Mouse (Mus musculus): Measurements from ENCODE around the gene Gtpbp3.

DNA sequence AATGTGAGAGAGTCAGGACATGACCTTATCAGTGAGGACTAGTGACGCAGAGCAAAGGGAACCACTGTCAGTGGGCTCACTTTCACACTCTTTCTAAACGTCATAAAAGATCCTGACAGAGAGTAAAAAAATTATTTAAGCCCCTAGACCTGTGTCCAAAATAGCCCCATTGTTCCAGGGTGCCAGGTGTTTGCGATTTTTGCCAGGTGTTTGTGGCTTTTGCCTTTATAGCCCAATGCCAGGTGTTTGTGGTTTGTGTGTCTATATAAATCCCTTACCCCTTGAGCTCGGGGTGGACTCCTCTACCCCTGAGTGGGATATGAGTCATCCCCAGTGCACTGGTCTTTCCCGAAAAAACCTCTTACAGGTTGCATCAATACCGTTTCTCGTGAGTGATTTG, 42.8 kb upstream of the Gtpbp3 start:
- no peak for TF ChIP-seq CTCF (IDR thresholded peaks at IDR 0.05 in 2 of 3, conservative IDR thresholded peaks at IDR 0.05 in 1 of 3; ENCODE audit: control insufficient read depth in 1 of 3, insufficient read depth in 1 of 3, low read depth in 2 of 3, low read length in 3 of 3, poor library complexity in 1 of 3, severe bottlenecking in 1 of 3)
- TF ChIP-seq POLR2AphosphoS5 (IDR thresholded peaks at IDR 0.05; ENCODE audit: borderline replicate concordance, low read depth, low read length): no peak
- TF ChIP-seq MEF2A (IDR thresholded peaks at IDR 0.05; ENCODE audit: extremely low read depth, insufficient replicate concordance, low read depth, low read length, poor library complexity, severe bottlenecking): no peak
- no peak for TF ChIP-seq EP300 (IDR thresholded peaks at IDR 0.05; ENCODE audit: low read depth in 1 of 2, low read length in 2 of 2)
- TF ChIP-seq USF1 (IDR thresholded peaks at IDR 0.05; ENCODE audit: low read depth, low read length): no peak
- no peak for TF ChIP-seq MYB (IDR thresholded peaks at IDR 0.05; ENCODE audit: low read depth, low read length)
- TF ChIP-seq RCOR1 (IDR thresholded peaks at IDR 0.05; ENCODE audit: low read depth, low read length): no peak
- TF ChIP-seq ELF1 (IDR thresholded peaks at IDR 0.05; ENCODE audit: low read depth, low read length): no peak
- no peak for TF ChIP-seq ZKSCAN1 (IDR thresholded peaks at IDR 0.05; ENCODE audit: low read depth, low read length)
- no peak for TF ChIP-seq GABPA (IDR thresholded peaks at IDR 0.05; ENCODE audit: low read depth, low read length)

Measured in MEL (cell line).